Comparison of ENCODE assay signal across 22 mouse cellular contexts in genomic region chr6:8373851-8374250, GRCm38 (mm10).
DNase-seq lines count a peak whose midpoint lies in the region; ATAC-seq and TF ChIP-seq lines count a peak whose summit lies in the region.
"Had no signal": no experiment of that assay in that cellular context is flagged by ENCODE, and none has a peak within 500 bp of the region (broad histone marks: within the 10 kb centered on the region; RNA-seq: fewer than 3 reads in every experiment).

No protein-coding gene starts in this region.

- intact Hi-C loops in left cerebral cortex, postnatal 4 days (cut with DNase I), result no loop called here
- intact Hi-C loops in left cerebral cortex, postnatal 10 days (cut with DNase I), result no loop called here

- ATAC-seq in forebrain, embryonic 14.5 days, result peak; percentile 50; the same call in 1 of the 2 replicates
- ATAC-seq in forebrain, postnatal 0 days, result no peak
- no peak for ATAC-seq in neural tube, embryonic 15.5 days (ENCODE audit: low FRiP score)
- ATAC-seq: CD4-positive, CD25-positive, alpha-beta regulatory T cell, adult 4 months; midbrain, embryonic 16.5 days had no signal

- H3K36me3 ChIP-seq in forebrain, embryonic 14.5 days (ENCODE audit: control insufficient read depth, insufficient read depth, low read length), result no peaks in the 10 kb centered on the region; the same call in 1 of the 2 replicates
- peaks cover 6% of the 10 kb centered on the region for H3K36me3 ChIP-seq in forebrain, postnatal 0 days (ENCODE audit: insufficient read depth)
- peaks cover 13% of the 10 kb centered on the region for H3K36me3 ChIP-seq in neural tube, embryonic 15.5 days

- H3K4me3 ChIP-seq in forebrain, embryonic 14.5 days (ENCODE audit: low read depth, low read length), result no peak overlapping the region
- no peak overlapping the region for H3K4me3 ChIP-seq in forebrain, postnatal 0 days (ENCODE audit: low read depth, low read length)
- no peak overlapping the region for H3K4me3 ChIP-seq in neural tube, embryonic 15.5 days (replicated peaks)
- H3K4me3 ChIP-seq: heart, adult 2 months had no signal

- no peak overlapping the region for H3K4me2 ChIP-seq in forebrain, embryonic 14.5 days (ENCODE audit: low read length)
- no peak overlapping the region for H3K4me2 ChIP-seq in forebrain, postnatal 0 days (ENCODE audit: low read depth)
- no peak overlapping the region for H3K4me2 ChIP-seq in neural tube, embryonic 15.5 days
- H3K4me2 ChIP-seq: hindbrain, embryonic 14.5 days had no signal

- WGBS in forebrain, embryonic 14.5 days, result 40% methylated on average over 8 of the region's 8 CpGs
- WGBS in forebrain, postnatal 0 days, result 36% methylated on average over 8 of the region's 8 CpGs
- 52% methylated on average over 8 of the region's 8 CpGs for WGBS in neural tube, embryonic 15.5 days

- no peaks in the 10 kb centered on the region for H3K27me3 ChIP-seq in forebrain, embryonic 14.5 days (replicated peaks; ENCODE audit: control insufficient read depth, insufficient read depth, low read length)
- no peaks in the 10 kb centered on the region for H3K27me3 ChIP-seq in forebrain, postnatal 0 days (ENCODE audit: insufficient read depth, low read length)
- no peaks in the 10 kb centered on the region for H3K27me3 ChIP-seq in neural tube, embryonic 15.5 days (replicated peaks)

- DNase-seq in adrenal gland, adult 2 months, result peak; percentile 23
- DNase-seq in adrenal gland, adult 8-10 months, result no peak
- DNase-seq in forebrain, embryonic 14.5 days (ENCODE audit: low spot score), result no peak
- no peak for DNase-seq in forebrain, postnatal 0 days
- peak; percentile 14 for DNase-seq in left cerebral cortex, postnatal 4 days
- no peak for DNase-seq in left cerebral cortex, postnatal 10 days (ENCODE audit: extremely low spot score in 1 of 2, low spot score in 2 of 2)
- DNase-seq in retina, embryonic 14.5 days (ENCODE audit: low spot score), result peak; percentile 53
- DNase-seq: cerebellum, adult 9-10 months; gastrocnemius, postnatal 14 days; heart, adult 2 months; heart, postnatal 10 days; kidney, adult 8-10 months; liver; lung, adult 18-20 months; lung, postnatal 4 days; right cerebral cortex, postnatal 25 days; thymus, postnatal 14 days had no signal

- no peak for TF ChIP-seq CTCF in forebrain, postnatal 0 days (IDR thresholded peaks at IDR 0.05; ENCODE audit: low read depth)

- no peak overlapping the region for H3K27ac ChIP-seq in forebrain, embryonic 14.5 days (ENCODE audit: low read depth, low read length)
- no peak overlapping the region for H3K27ac ChIP-seq in forebrain, postnatal 0 days (ENCODE audit: low read depth, low read length)
- no peak overlapping the region for H3K27ac ChIP-seq in neural tube, embryonic 15.5 days (replicated peaks)
- H3K27ac ChIP-seq: heart, adult 2 months; hindbrain, embryonic 14.5 days had no signal

- no peak overlapping the region for H3K9ac ChIP-seq in forebrain, embryonic 14.5 days (ENCODE audit: low read length)
- H3K9ac ChIP-seq in forebrain, postnatal 0 days, result no peak overlapping the region
- no peak overlapping the region for H3K9ac ChIP-seq in neural tube, embryonic 15.5 days (replicated peaks)
- H3K9ac ChIP-seq: hindbrain, embryonic 14.5 days had no signal

- no peaks in the 10 kb centered on the region for H3K9me3 ChIP-seq in forebrain, embryonic 14.5 days (replicated peaks; ENCODE audit: control insufficient read depth, low read length)
- H3K9me3 ChIP-seq in forebrain, postnatal 0 days (ENCODE audit: low read length), result no peaks in the 10 kb centered on the region
- H3K9me3 ChIP-seq in neural tube, embryonic 15.5 days (replicated peaks), result no peaks in the 10 kb centered on the region
- H3K9me3 ChIP-seq: G1E had no signal

- no peaks in the 10 kb centered on the region for H3K4me1 ChIP-seq in forebrain, embryonic 14.5 days (ENCODE audit: control insufficient read depth, insufficient read depth, low read length)
- H3K4me1 ChIP-seq in forebrain, postnatal 0 days (ENCODE audit: insufficient read depth), result no peaks in the 10 kb centered on the region
- no peaks in the 10 kb centered on the region for H3K4me1 ChIP-seq in neural tube, embryonic 15.5 days

Comparison
In these comparisons a context has a peak if more than half of its experiments do, and no peak if none do; other contexts are left out.
1. DNase-seq: peak in adrenal gland, adult 2 months (single experiment), left cerebral cortex, postnatal 4 days (single experiment) and retina, embryonic 14.5 days (single experiment); none in adrenal gland, adult 8-10 months (single experiment), forebrain, embryonic 14.5 days (single experiment), forebrain, postnatal 0 days (single experiment) and left cerebral cortex, postnatal 10 days (0 of 2).